Mouse (Mus musculus) heart, adult 11 months (tissue): ENCODE measurements around the gene Smim4.

ENCODE experiments used
- DNase-seq: peaks from one replicate; pipeline ENCODE4 v3.0.0; 2022

Smim4 gene

GRCm38 (mm10) chr14:31112187-31112586 is 16.6 kb downstream of the Smim4 start:
- no peak for DNase-seq

- DNase-seq = no peak
Observed at GRCm38 (mm10) chr14:31110613-31111012, 18.1 kb downstream of the Smim4 start.

GRCm38 (mm10) chr14:31105156-31105555 is 23.6 kb downstream of the Smim4 start:
- DNase-seq = no peak

GRCm38 (mm10) chr14:31089918-31090317 is 38.8 kb downstream of the Smim4 start:
- DNase-seq = no peak

GRCm38 (mm10) chr14:31088515-31088914 is 40.2 kb downstream of the Smim4 start:
- DNase-seq = no peak

GRCm38 (mm10) chr14:31087433-31087832 is 41.3 kb downstream of the Smim4 start:
- no peak for DNase-seq

GRCm38 (mm10) chr14:31081147-31081546 is 47.6 kb downstream of the Smim4 start:
- DNase-seq = no peak

- DNase-seq = no peak
Observed at GRCm38 (mm10) chr14:31079313-31080028, 49.3 kb downstream of the Smim4 start.

GRCm38 (mm10) chr14:31078597-31079208 is 50.1 kb downstream of the Smim4 start:
- DNase-seq = no peak

- no peak for DNase-seq
Observed at GRCm38 (mm10) chr14:31069086-31069733, 59.5 kb downstream of the Smim4 start.

- no peak for DNase-seq
Observed at GRCm38 (mm10) chr14:31062277-31062676, 66.5 kb downstream of the Smim4 start.

- DNase-seq = no peak
Observed at GRCm38 (mm10) chr14:31045817-31046216, 82.9 kb downstream of the Smim4 start.

- no peak for DNase-seq
Observed at GRCm38 (mm10) chr14:31045296-31045695, 83.5 kb downstream of the Smim4 start.
